Mouse (Mus musculus) spleen, postnatal 10 days (tissue): ENCODE results near the gene Tubg2.
"Not testable (repeated sequence)": the region's sequence is repeated elsewhere in the genome, so short reads cannot be mapped to it uniquely, and the experiment has no call there.

Experiments
- DNase-seq, 2 experiments: peaks; one replicate each; pipeline ENCODE4 v3.0.0; 2021 to 2022; ENCODE audit warnings: low spot score in 2 of 2

Gene Tubg2

DNA sequence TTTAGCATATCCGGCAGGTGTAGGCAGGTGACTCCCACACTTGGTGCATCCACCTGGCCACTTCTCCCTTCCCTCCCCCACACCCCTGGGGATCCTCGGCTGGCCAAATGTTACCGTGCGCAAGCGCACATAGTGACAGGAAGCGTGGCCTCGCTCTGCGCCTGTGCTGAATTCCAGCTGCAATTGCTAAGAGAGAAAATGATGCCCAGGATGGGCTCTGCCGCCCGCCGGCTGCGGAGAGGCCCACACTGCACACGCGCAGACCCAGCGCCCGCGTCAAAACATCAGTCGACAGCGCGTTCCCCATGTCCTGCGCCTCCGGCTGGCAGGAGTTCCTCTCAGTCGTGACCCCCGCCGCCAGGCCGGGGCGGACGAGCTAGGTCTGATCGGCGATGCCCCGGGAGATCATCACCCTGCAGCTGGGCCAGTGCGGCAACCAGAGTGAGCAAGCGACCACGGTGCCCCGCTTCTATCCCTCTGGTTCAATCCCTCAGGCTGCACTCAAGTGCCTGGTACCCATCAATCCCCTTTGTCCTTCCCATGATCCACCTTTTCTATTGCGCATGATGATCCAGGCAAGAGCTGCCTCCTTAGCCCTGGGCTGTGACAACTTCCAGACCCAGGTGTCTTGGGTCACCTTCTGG, at the start of gene Tubg2:
Gene Tubg2, plus strand, starts transcription at position 180 of the 644 bp plus-strand sequence.
- peak in 1 of 2 experiments; percentile 63 for DNase-seq

DNA sequence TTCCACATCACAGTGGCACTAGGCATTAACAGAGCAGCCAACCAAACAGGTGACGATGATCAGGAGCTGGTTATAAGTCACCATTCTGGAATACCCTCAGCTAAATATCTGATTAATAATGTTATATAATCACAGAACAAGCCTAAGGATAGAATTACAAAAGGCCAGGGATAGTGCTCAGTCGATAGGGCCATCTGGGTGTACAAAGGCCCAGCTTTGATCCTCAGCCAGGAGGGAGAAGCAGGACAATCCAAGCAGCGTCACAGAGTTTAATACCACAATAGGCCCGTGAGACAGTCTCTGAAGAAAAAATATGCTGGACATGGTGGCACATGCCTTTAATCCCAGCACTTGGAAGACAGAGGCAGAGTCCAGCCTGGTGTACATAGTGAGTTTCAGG, 46.4 kb upstream of the Tubg2 start:
- DNase-seq = no peak

DNA sequence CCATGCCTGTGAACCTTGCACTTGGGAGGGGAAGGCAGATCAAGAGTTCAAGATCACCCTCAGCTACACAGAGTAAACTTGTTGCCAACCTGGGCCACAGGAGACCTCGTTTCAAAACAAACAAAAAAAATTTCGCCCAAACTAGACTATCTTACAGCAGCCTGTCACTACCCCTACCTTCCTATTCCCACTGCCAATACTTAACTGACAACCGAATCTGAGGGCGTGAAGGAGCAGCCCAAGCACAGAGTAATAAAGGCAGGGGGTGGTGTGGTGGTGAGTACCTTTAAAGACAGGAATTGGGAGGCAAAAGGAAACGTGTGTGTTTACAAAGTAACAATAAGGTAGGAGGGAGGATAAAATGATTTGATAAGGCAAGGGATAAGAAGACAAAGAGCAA, 45.0 kb upstream of the Tubg2 start:
- DNase-seq = no peak

DNA sequence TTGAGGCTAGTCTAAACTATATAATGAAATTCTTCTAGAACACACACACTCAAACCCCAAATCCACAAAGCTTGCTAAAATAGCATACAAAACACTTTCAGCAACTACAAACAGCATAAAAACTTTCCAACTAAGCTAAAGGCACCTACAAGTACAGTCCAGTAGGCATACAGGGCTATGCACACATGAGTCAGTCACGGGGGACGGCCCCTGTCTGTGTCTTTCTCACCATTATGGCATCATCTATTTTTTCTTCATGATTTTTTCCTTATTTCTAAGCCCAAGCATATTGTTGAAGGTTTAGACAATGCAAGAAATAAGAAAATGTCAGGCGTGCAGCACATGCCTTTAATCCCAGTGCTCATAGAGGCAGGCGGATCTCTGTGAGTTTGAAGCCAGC, 44.5 kb upstream of the Tubg2 start:
- DNase-seq = no peak

DNA sequence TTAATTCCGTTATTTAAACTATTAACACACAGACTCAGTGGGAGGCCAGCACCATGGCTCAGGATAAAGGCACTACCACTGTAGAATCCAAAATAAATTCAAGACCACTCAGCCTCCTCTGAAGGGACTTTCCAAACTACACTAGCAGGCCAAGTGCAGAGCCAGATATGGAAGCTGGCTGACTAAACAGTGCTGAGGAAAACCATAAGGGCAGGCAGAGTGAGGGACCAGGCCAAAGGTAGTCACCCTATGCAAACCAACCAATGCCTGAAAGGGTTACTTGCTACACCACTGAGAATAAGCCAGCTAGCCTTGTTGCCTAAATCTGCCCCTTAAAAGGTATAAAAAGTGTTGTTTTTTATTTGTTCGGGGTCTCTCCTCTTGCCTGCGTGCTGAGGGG, 43.5 kb upstream of the Tubg2 start:
- DNase-seq = no peak

DNA sequence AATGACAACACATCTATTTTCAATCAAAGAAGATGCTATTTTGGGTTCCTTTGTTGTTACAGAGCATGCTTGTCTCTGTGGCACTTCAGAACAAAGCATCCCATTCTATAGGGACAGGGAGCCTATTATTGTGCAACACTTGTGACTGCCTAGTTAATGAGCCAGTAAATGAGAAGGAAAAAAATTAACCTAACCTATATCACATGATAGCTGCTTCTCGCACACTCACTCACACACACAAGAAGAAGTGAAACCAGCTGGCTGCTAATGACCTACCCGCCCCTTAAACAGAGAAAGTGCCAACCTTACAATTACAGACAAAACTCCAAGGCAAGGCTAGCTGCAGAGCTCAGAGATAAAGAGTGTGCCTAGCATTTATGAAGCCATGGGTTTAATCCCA, 40.1 kb upstream of the Tubg2 start:
- DNase-seq = peak in 1 of 2 experiments; percentile 30

DNA sequence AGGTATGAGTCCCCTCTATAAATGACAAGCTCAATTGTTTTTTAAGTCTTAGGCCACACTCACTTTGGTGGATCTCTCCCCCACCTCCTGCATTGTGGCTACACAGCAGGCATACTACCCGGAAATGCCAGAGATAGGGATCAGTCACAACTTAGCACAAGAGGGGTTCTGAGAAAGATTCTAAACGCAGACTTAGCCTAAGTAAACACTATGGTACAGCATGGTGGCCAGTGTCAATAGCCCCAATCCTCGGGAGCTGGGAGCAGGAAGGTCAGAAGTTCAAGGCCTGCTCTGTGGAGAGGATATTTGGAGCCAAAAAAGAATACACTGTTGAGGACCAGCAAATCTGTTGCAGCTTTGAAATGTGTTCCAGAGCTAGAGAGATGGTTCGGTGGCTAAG, 37.6 kb upstream of the Tubg2 start:
- DNase-seq = no peak

DNA sequence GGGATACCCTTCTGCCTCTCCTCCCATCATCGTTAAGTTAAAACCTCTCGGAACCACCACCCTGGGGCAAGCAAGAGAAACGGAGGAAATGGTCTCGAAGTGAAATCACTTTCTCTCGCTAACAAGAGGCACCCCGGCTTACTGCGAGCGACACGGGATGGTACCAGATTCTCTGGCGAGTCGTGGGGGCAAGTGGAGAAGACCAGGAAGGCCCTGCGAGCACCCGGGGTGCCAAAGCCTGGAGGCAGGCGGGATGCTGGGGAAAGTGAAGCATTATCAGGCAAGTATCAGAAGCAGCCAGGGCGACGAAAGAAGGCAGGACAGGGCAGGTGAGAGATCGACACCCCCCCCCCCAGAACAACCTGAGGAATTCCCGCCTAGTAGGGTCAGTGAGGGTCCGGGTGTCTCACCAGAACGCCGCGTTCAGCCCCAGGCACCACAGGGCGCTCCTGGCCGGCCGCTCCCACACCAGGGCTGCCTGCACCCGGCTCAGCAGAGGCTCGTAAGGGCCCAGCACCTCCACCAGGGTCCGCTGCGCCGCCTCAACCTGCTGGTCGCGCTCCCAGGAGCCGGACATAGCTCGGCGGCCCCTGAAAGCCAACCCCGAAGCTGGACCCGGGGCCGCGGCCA, 36.5 kb upstream of the Tubg2 start:
- peak; percentile 51 to 54 for DNase-seq

DNA sequence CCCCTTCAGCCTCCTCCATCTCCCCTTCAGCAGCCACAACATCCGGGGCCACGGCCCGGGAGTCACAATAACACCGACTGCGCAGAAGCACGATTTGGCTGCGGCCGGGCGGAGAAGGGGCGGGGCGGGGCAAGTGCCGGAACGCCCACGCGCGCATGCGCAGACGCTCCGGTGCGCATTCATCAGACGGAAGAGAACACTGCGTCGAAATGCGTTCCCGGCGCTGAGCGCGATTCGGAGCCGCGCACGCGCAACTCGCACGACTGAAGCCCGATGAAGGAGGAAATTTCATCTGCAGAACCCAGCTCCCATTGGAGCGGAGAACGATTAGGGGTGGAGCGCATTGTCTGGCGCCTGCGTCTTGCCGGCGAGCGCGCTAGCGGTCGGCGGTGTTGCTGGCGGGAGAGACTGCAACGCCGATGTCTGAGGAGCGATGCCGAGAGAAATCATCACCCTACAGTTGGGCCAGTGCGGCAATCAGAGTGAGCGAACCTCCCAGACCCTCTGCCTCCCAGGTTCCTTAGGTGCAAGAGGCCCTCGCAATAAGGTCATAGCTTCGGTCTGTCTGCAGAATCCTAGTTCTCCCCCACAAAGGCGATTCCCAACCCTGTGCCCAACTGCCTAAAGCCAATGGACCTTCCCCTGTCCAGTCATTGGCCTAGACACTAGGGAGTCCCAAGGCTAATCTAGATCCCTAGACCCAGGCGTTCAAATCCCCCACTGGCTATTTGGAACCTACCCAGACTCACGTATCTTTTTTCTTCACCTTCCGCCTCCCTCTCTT, 35.8 kb upstream of the Tubg2 start, which contains the start of the genes Retreg3 and Tubg1:
Gene Retreg3, minus strand, starts transcription at position 133 of the 784 bp plus-strand sequence.
Gene Tubg1, plus strand, starts transcription at position 178 of the 784 bp plus-strand sequence.
- peak; percentile 98 to 99 for DNase-seq

DNA sequence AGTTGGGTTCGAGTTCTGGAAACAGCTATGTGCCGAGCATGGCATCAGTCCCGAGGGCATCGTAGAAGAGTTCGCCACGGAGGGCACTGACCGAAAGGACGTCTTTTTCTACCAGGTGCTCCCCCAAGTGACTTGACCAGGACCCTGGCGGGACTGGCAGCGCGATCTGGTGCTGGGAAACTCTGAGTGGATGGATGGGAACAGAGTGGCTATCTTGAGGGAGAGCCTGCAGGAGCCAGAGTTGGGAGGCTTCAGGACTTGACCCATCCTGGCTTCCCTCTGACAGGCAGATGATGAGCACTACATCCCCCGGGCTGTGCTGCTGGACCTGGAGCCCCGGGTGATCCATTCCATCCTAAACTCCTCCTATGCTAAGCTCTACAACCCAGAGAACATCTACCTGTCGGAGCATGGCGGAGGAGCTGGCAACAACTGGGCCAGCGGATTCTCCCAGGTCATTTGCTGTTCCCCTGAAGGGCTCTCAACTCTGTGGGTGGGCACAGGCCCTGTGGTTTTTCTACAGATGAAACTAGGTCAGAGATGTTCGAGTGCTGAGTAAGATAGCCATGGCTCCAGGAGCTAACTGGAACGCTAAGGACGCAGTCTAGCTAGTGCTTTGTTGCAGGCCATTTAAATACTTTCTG, 35.0 kb upstream of the Tubg2 start:
- DNase-seq = peak in 1 of 2 experiments; percentile 41

DNA sequence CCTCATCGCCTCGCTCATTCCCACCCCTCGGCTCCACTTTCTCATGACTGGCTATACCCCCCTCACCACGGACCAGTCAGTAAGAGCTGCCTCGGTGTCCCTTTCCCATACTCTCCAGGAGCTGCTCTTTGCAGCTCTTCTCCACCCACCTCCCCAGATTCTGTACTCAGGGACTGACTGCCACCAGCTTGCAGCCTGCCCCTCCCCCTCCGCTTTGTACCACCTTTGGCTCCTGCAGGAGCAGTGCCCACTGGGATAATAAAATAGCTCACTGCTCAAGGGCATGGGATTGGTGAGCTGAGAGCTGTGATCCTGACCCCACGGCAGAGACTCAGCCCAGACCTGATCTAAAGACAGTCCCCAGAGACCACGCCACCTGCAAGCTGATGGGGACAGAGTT, 31.2 kb upstream of the Tubg2 start:
- DNase-seq = not testable (repeated sequence)

DNA sequence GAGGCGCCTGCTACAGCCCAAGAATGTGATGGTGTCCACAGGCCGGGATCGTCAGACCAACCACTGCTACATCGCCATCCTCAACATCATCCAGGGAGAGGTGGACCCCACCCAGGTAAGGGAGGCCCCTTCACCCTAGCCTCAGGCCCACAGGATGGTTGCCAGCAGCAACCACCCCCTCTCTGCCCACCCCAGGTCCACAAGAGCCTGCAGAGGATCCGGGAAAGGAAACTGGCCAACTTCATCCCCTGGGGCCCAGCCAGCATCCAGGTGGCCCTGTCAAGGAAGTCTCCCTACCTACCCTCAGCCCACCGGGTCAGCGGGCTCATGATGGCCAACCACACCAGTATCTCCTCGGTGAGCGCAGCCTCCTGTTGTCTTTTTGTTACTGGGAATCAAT, 30.7 kb upstream of the Tubg2 start:
- DNase-seq = not testable (repeated sequence)

DNA sequence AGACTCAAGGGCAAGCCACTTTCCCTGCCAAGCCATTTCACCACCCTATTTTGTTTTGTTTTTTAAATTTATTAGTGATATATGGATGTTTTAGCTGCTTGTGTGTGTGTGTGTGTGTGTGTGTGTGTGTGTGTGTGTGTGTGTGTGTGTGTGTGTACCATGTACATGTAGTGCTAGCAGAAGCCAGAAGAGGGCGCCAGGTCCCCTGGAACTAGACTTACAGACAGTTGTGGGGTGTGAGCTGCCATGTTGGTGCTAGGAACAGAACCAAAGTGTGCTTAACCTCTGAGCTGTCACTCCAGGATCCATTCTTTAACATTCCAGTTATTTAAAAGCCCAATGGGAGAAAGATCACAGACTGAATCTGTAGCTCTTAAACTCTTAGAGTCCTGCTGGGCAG, 28.6 kb upstream of the Tubg2 start:
- peak in 1 of 2 experiments; percentile 53 for DNase-seq

DNA sequence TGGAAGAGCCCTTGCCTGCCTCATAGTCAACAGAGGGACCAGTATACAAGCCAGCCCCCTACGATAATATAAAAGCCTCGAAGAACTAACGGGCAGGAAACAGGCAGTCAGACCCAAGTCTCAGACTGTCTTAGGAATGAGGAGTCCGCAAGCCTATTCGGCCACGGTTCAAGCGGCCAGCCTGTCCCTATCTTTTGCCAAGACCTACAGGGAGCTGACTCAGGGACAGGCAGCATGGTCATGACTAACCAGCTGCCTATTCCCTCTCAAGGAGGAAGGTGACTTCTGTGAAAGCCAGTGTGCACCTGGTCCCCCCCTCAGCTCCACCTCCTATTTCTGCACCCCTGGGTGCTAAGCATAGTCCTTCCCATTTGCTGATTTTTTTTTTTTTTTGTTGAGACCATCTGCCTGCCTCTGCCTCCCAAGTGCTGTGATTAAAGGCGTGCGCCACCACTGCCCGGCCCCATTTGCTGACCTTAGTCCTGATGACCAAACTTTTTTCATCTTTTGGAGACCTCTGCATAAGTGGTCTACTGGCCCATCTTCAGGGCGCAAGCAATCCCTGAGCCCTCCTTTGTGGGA, 26.6 kb upstream of the Tubg2 start:
- DNase-seq = no peak

DNA sequence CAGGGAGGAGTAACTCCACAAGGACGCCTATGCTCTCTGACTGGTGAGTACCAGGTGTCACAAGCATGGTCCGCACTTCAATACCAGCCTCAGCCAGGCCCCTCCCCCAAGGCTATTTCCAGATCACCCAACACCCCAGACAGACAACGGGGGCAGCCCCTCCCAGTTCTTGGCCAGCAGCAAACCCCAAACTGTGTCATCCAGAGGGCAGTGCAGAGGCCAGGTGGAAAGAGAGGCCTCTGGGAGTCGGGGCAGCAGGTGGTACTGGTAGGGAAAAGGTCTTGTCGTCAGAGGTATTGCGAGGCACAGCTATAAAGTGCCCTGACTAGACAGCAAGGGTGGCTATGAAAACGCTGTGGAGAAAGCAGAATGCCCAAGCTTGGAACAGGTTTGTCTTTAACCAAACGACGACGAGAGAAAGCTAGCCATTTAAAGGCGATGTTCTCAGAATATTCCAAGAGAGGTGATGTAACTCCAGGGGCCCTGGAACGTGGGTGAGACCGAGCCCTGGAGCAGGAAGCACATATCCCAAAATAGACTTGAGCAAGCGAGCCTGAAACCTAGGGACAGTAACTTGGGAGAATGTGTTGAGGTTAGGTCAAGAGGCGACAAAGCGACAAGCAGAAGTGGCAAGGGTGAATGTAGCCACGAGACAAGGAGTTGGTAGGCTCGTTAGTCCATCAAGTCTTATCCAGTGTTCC, 25.5 kb upstream of the Tubg2 start:
- peak in 1 of 2 experiments; percentile 24 for DNase-seq

DNA sequence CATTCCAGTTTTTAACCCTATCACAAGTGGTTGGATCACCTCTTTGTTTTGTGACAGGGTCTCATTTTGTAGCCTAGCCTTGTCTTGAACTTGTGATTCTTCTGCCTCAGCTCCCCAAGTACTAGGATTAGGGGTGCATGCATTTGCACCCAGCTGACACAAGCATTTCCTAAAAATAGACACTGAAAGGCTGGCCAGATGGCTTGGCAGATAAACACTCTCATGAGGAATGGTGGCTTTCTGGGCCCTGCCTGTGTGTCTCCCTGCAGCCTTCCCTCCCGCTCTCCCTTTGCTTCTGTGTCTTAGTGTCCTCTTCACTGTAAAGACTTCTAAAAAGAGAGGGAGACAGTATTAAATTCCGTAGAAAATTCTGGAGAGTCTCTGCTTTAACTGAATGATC, 24.5 kb upstream of the Tubg2 start:
- no peak for DNase-seq

DNA sequence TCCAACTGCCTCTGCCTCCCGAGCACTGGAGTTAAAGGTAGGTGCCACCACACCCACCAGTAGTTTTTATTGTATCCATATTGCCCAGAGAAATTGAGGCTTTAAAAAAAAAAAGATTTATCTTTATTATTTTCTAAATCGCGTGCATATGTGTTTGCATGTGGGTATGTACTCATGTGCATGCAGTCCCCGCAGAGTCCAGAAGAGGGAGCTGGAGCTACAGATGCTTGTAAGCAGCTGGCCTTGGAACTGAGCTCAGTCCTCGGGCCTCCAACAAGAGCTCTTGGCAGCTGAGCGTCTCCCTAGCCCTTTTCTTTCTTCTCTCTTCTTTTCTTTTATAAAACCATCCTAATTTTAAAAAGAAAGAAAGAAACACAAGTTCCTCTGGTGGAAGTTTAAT, 24.0 kb upstream of the Tubg2 start:
- peak in 1 of 2 experiments; percentile 54 for DNase-seq

DNA sequence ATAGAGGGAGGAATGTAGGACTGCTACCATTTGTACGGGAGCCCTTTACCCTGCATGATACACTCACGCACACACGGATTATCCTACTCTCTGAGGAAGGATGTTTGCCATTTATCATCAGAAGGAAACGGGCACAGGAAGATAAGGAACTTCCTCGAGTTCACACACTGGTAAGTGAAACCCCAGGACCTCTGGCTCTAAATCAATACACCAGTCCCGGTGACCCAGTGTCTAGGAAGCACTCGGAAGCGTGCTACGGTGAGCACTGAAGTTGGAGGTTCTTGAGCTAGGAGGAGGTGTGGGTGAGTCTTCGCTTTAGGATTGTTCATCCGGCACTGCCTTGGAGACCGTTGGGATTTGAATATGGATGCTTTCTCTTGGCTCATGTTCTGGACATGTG, 22.7 kb upstream of the Tubg2 start:
- no peak for DNase-seq

DNA sequence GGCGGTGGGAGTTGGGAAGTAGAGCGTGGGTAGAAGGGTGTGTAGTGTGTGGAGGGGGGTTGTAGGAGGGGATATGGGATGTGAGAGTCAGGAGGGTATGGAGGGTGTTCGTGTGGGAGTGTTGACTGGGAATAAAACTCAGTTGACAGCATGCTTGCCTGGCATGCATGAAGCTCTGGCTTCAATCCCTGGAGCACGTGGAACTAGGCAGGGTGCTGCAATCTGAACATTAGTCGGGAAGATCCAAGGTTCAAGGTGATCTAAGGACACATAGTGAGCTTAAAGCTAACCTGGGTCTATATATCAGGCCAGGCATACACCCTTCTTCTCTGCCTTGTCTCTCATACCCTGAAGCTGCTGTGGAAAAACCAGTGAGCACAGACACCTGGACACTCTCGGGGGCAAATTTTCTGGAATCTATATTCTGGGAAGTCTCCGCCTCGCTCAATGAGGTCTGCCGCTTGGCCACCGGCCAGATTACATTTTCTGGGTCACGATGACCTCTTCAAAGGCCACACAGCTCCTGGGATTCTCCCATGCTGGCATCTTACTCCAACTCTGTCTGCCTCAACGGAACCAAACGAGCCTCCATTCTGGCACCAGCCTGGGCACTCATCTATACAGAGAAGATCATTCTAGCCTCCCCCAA, 21.4 kb upstream of the Tubg2 start:
- no peak for DNase-seq

DNA sequence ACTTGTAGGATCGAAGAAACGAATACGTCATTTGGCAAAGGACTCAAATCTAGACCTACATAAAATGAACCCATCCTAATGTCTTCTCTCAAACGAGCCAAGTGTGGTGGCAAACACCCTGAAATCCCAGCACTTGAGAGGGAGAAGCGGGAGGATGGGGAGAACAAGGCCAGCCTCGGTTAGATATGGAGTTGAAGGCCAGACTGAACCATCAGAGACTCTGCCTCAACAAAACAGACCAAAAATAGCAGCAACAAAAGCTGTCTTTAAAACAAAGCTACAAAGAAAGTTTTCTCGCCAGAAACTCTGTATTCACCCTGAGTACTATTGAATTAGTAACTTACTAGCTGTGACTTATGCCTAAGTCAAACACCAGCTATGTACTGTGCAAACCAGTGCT, 18.7 kb upstream of the Tubg2 start:
- no peak for DNase-seq
